Mouse (Mus musculus) olfactory bulb, adult 2 months (tissue): ENCODE measurements around the gene Tfpi. TPM values are rescaled to one million over a fixed set of nuclear protein-coding genes. Genes with fewer than 3 reads are reported as not detected.
"Not testable (repeated sequence)": the region's sequence is repeated elsewhere in the genome, so short reads cannot be mapped to it uniquely, and the experiment has no call there.

Source experiments
- H3K27ac ChIP-seq: fragments of 200-500 bp; 2 replicates; pipeline ENCODE4 v1.5.1; 2012; ENCODE audit warnings: low read depth, low read length; ENCODE audit not compliant: insufficient read depth
- H3K4me1 ChIP-seq: fragments of 200-500 bp; 2 replicates; pipeline ENCODE4 v1.6.1; 2012; ENCODE audit warnings: low read length; ENCODE audit not compliant: control insufficient read depth, insufficient read depth
- H3K4me3 ChIP-seq: fragments of 200-500 bp; 2 replicates; pipeline ENCODE4 v1.5.1; 2012; ENCODE audit warnings: mild to moderate bottlenecking, low read depth, low read length, moderate library complexity; ENCODE audit not compliant: insufficient read depth
- CTCF ChIP-seq: fragments of 200-500 bp; IDR thresholded peaks from 2 replicates; pipeline ENCODE4 v1.5.1; 2012; ENCODE audit warnings: low read depth, mild to moderate bottlenecking, low read length, moderate library complexity; ENCODE audit not compliant: insufficient read depth
- POLR2A ChIP-seq: fragments of 200-500 bp; IDR thresholded peaks from 2 replicates; pipeline ENCODE4 v1.6.1; 2012; ENCODE audit warnings: mild to moderate bottlenecking, low read depth, low read length, moderate library complexity; ENCODE audit not compliant: insufficient read depth
- WGBS: fragments of 180-500 bp; shearing (Covaris S2); methylation state at CpG from one replicate; pipeline ENCODE4 v1.1.7; 2018; 5-methylcytosine and 5-hydroxymethylcytosine counted together
- polyA plus RNA-seq: library from polyadenylated mRNA; stranded (reverse); fragments of >200 nt; gene quantifications from 2 replicates; pipeline ENCODE4 v1.2.4, GENCODE M21; 2012; ENCODE audit warnings: low replicate concordance; ENCODE audit not compliant: missing spikeins, insufficient read depth, insufficient read length

Tfpi gene
- polyA plus RNA-seq, 1 experiment: not detected

DNA sequence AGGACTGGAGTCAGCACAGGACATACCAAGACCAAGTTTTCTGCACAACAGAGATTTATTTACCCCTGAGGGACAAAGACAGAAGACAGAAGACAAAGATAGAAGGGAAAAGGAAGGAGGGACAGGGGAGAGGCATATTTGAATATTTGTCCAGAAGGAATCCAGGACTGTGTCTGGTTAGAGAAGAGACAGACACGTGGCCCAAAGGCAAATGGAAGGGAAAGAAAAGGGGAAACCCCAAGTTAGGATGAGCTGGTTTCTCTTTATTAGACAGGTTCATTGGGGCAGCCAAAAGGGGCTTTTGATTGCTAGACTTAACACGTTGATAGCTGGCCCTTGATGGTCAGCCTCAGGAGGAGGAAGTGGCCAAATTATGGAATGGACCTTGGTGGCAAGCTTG lies 34.9 kb upstream of the Tfpi start:
- no peak overlapping the region for H3K27ac ChIP-seq
- no peaks in the 10 kb centered on the region for H3K4me1 ChIP-seq
- no peak for TF ChIP-seq CTCF
- no peak for TF ChIP-seq POLR2A
- 60% methylated on average over 2 of the region's 2 CpGs for WGBS
- no peak overlapping the region for H3K4me3 ChIP-seq

DNA sequence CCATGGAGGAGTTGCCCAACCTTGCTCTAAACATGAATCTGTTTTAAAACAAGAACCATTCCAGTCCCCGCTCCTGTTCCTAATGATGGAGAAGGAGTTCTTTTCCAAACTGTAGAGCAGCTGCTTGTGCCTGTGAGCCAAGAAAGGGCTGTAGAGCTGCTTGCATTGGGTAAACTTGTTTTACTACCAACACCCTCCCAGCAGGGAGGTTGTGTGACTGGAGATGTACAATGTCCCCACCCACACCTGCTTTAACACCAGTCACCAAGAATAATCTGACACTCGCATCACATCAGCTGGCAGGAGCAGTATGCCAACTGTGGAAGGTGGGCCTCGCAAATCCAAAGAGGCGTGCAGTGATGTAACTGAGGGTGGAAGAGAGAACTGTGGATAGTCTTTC lies 34.5 kb upstream of the Tfpi start:
- 83% methylated on average over 4 of the region's 4 CpGs for WGBS
- H3K4me3 ChIP-seq: no peak overlapping the region
- TF ChIP-seq CTCF (no peak), POLR2A (no peak)
- no peaks in the 10 kb centered on the region for H3K4me1 ChIP-seq
- no peak overlapping the region for H3K27ac ChIP-seq

DNA sequence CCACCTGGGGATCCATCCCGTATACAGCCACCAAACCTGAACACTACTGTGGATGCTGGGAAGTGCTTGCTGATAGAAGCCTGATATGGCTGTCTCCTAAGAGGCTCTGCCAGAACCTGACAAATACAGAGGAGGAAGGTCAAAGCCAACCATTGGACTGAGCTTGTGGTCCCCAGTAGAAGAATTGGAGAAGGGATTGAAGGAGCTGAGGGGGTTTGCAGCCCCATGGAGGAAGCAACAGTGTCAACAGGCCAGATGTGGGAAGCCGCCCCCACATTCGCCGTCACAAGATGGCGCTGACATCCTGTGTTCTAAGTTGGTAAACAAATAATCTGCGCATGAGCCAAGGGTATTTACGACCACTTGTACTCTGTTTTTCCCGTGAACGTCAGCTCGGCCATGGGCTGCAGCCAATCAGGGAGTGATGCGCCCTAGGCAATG lies 28.4 kb upstream of the Tfpi start:
- H3K27ac ChIP-seq: peak overlapping the region; percentile 75
- peak overlapping the region; percentile 22 for H3K4me3 ChIP-seq
- 58% methylated on average over 6 of the region's 11 CpGs for WGBS
- not testable (repeated sequence) for H3K4me1 ChIP-seq

DNA sequence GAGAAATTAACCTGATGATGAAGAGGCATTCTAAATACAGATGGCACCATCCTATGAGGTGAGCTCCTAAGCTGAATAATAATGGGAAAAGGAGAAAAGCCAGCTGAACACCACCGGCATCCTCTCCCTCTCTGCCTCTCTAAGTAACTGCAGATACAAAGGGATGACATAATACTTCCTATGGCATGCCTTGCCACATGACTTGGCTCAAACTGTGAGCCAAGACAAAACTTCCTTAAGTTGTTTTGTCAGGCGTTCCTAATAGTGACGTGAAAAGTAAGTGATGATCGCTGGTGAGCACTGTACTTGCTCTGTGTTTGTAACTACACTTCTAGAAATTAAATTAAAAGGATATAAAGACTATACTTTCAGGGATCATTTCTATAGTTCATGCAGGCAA lies 27.7 kb upstream of the Tfpi start:
- TF ChIP-seq POLR2A (no peak), CTCF (no peak)
- Histone ChIP-seq H3K27ac (no peak overlapping the region), H3K4me1 (no peaks in the 10 kb centered on the region), H3K4me3 (no peak overlapping the region)
- WGBS: 46% methylated on average over 4 of the region's 4 CpGs

DNA sequence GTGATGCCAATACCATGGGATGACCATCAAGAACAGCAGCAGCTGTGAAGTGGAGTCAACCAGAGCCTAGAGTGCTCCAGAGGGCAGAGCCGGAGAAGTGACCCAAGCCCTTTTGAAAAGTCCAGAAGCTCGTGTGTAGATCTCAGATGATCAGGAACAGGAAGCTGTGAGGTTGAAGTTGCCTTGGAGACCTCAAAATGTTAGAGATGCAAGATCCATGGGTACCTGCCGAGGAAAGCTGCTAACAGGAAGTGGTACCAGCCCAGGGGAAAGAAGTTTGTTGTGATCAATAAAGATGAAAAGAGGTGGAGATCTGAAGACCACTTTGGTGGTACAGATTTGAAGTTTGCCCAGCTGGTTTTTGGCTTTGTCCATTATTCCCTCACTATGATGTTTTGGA lies 22.3 kb upstream of the Tfpi start:
- 79% methylated on average over 3 of the region's 3 CpGs for whole genome bisulfite sequencing
- no peak for TF ChIP-seq CTCF
- no peak for TF ChIP-seq POLR2A
- H3K27ac ChIP-seq: no peak overlapping the region
- no peaks in the 10 kb centered on the region for H3K4me1 ChIP-seq
- H3K4me3 ChIP-seq: no peak overlapping the region

DNA sequence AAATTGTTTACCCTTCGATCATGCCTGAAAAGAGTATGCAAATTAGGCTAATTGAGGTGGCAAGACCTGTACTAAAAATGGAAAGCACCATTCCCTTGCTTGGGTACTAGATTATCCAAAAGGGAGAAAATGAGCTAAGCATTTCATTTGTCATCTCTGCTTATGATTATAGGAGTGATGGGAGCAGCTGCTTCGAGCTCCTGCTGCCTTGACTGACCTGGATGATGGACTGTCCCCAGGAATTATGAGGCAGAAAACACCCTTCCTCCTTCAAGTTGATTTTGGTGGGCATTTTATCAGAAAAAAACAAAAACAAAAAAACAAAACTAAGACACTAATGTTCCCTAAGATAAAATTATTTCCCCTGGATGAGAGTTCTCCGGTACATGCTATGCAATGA lies 18.5 kb upstream of the Tfpi start:
- 70% methylated on average over 3 of the region's 3 CpGs for WGBS
- no peak for TF ChIP-seq CTCF
- TF ChIP-seq POLR2A: no peak
- Histone ChIP-seq H3K4me1 (no peaks in the 10 kb centered on the region), H3K4me3 (no peak overlapping the region), H3K27ac (no peak overlapping the region)

DNA sequence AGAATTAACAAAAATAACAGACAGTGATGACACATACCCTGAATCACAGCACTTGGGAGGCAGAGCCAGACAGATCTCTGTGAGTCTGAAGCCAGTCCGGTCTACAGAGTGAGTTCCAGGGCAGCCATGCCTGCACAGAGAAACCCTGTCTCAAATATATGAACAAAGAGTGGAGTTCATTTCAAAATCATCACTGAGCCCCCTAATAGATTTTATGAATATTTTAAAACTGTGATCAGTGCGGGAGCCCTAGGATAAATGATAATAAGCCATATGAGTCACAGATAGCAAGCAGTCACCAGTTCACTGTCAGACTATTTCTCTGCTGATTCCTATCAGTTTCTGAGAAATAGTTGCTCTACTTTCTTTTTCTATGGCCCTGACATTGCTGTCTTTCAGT lies 17.1 kb upstream of the Tfpi start:
- TF ChIP-seq POLR2A (no peak), CTCF (no peak)
- no peak overlapping the region for H3K4me3 ChIP-seq
- no peak overlapping the region for H3K27ac ChIP-seq
- H3K4me1 ChIP-seq: no peaks in the 10 kb centered on the region
- 94% methylated on average over 2 of the region's 2 CpGs for WGBS

DNA sequence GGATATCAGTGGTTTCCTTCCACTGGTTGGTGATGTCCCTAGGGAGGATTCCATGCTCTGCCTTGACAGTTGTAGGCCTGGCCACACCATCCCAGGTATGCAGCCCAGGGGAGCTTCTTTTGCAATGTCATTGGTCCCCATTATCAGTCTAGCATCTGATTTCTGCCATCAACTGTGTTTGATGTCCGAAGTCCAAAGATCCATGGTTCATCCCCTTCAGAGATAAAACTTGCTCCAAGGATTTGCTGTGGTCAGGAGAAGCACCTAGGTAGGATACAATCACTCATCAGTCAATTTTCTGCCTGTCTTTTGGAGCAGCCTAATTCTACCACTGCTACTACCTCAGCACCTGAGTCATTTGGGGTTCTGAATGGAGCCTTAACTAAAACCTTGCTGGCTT lies 15.1 kb upstream of the Tfpi start:
- Histone ChIP-seq H3K27ac (no peak overlapping the region), H3K4me3 (no peak overlapping the region), H3K4me1 (no peaks in the 10 kb centered on the region)
- 82% methylated on average over 1 of the region's 1 CpGs for WGBS
- TF ChIP-seq POLR2A (no peak), CTCF (no peak)

DNA sequence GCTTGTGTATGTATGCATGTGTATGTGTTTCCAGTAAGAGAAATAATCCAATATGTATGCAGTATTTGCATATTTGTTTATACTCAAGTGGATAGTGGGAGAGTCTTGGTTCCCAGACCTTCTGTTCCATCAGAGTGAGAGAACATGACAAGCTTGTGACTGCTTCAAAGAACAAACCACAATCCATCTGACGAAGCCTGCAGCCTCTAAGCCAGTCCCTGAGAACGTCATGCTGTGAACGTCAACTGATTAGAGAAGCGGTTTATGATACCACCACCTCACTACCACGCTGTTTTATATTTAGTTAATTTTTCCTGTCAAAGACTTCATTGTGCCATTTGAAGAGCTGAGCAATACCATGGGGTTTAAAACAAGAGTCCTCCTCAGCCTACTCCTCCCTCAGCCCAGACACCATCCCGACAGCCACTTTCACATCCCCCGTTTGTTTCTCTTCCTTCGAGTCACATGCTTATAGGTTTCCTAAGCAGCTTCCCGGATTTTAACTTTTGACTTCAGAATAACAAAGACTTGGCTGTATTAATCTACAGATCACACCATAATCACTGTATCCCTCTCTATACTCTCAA lies 11.2 kb upstream of the Tfpi start:
- Histone ChIP-seq H3K4me1 (no peaks in the 10 kb centered on the region), H3K27ac (no peak overlapping the region), H3K4me3 (no peak overlapping the region)
- no peak for TF ChIP-seq POLR2A
- TF ChIP-seq CTCF: no peak
- WGBS: 51% methylated on average over 9 of the region's 9 CpGs

DNA sequence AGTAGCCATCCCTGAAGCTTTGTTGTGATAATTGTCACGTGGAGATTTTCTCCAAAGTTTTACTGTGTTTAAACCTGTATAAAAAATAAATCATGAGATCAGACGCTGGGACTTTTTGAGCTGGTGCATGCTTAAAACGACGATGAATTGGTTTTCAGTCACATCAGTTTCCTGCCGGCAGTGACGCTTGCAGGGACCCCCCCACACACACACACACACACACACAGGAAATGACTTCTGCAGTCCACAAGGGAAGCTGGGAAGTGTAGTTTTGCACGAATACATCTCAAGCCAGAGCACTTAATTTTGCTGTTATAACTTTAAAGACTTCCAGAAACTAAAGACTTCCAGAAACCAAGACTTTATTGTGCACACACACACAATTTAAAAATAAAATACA lies 5.3 kb upstream of the Tfpi start:
- TF ChIP-seq POLR2A (no peak), CTCF (no peak)
- no peak overlapping the region for H3K27ac ChIP-seq
- no peak overlapping the region for H3K4me3 ChIP-seq
- WGBS: 31% methylated on average over 7 of the region's 7 CpGs
- no peaks in the 10 kb centered on the region for H3K4me1 ChIP-seq
